Mouse (Mus musculus) hindbrain, embryonic 12.5 days (tissue): ENCODE measurements around the gene Siglece. TPM values are rescaled to one million over a fixed set of nuclear protein-coding genes. Genes with fewer than 3 reads are reported as not detected.
"Not testable (repeated sequence)": the region's sequence is repeated elsewhere in the genome, so short reads cannot be mapped to it uniquely, and the experiment has no call there.

ENCODE experiments used
- ATAC-seq: fragments of 200-750 bp; cut with Nextera tagmentation; 2 replicates; pipeline ENCODE4 v1.8.0; 2017; ENCODE audit warnings: moderate TSS enrichment; ENCODE audit not compliant: low FRiP score
- H3K27ac ChIP-seq: fragments of 300-500 bp; sonication (generic); 2 replicates; pipeline ENCODE4 v1.5.1; 2016; ENCODE audit warnings: mild to moderate bottlenecking
- H3K27me3 ChIP-seq: fragments of 300-500 bp; sonication (generic); 2 replicates; pipeline ENCODE4 v1.6.1; 2016; ENCODE audit warnings: mild to moderate bottlenecking
- H3K36me3 ChIP-seq: fragments of 300-500 bp; sonication (generic); 2 replicates; pipeline ENCODE4 v1.6.1; 2016; ENCODE audit warnings: mild to moderate bottlenecking
- H3K4me1 ChIP-seq: fragments of 300-500 bp; sonication (generic); 2 replicates; pipeline ENCODE4 v1.6.1; 2016
- H3K4me2 ChIP-seq: fragments of 300-500 bp; sonication (generic); replicated peaks from 2 replicates; pipeline ENCODE4 v1.6.1; 2016; ENCODE audit warnings: mild to moderate bottlenecking
- H3K4me3 ChIP-seq: fragments of 300-500 bp; sonication (generic); 2 replicates; pipeline ENCODE4 v1.5.1; 2016; ENCODE audit warnings: mild to moderate bottlenecking
- H3K9ac ChIP-seq: fragments of 300-500 bp; sonication (generic); 2 replicates; pipeline ENCODE4 v1.6.1; 2016; ENCODE audit warnings: mild to moderate bottlenecking, moderate library complexity
- H3K9me3 ChIP-seq: fragments of 300-500 bp; sonication (generic); replicated peaks from 2 replicates; pipeline ENCODE4 v1.6.1; 2016; ENCODE audit warnings: mild to moderate bottlenecking
- WGBS: fragments of 180-500 bp; shearing (Covaris S2); methylation state at CpG from one replicate; pipeline ENCODE4 v1.1.7; 2016; 5-methylcytosine and 5-hydroxymethylcytosine counted together
- polyA plus RNA-seq: library from polyadenylated mRNA; unstranded; fragments of >200 nt; fragmentation: Nextera tagmentation; extraction: Ambion mirVana; gene quantifications from 2 replicates; pipeline ENCODE4 v1.2.1, GENCODE M21; 2016

The Siglece gene
- 0.18 and 0.44 TPM in 2 replicates for polyA plus RNA-seq

DNA sequence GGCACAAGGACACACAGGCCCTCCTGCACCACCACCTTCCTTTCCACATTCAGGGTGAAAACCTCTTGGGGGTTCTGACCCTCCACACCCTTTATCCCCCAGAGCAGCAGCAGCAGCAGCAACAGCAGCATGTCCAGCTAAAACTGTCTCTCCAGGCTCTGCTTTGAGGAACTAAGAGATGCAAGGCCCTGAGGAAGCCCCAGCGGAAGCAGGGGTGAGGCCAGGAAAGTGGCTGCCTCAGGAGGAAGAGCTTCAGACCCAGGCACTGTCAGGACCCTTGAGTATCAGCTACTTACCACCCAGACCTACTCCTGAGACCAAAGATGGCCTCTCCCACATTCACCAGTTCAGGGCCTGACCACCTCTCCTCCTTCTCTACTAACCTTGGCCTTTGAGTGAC lies at the start of gene Siglece:
Gene Siglece, minus strand, starts transcription at position 160 of the 400 bp plus-strand sequence.
- H3K9me3 ChIP-seq: no peaks in the 10 kb centered on the region
- ATAC-seq: no peak
- 73% methylated on average over 1 of the region's 1 CpGs for WGBS

GRCm38 (mm10) chr7:43690118-43690517 lies 30.2 kb upstream of the Siglece start, which contains the start of gene Klk14:
Gene Klk14 (plus strand): TSS chr7:43690418.
- Histone ChIP-seq H3K9me3 (no peaks in the 10 kb centered on the region), H3K4me3 (no peak within 1 kb of the TSS), H3K9ac (no peak within 1 kb of the TSS), H3K4me2 (no peak within 1 kb of the TSS), H3K4me1 (no peaks in the 10 kb centered on the region), H3K27ac (no peak within 1 kb of the TSS), H3K27me3 (no peaks in the 10 kb centered on the region), H3K36me3 (no peaks in the 10 kb centered on the region)
- no peak for ATAC-seq

More for the DNA sequence above, at the start of gene Siglece:
- no peaks in the 10 kb centered on the region for H3K27me3 ChIP-seq
- no peak within 1 kb of the TSS for H3K27ac ChIP-seq
- no peaks in the 10 kb centered on the region for H3K4me1 ChIP-seq
- no peak within 1 kb of the TSS for H3K9ac ChIP-seq
- H3K36me3 ChIP-seq: no peaks in the 10 kb centered on the region
- H3K4me2 ChIP-seq: no peak within 1 kb of the TSS
- no peak within 1 kb of the TSS for H3K4me3 ChIP-seq

- Histone ChIP-seq H3K4me3 (no peak overlapping the region), H3K4me1 (no peaks in the 10 kb centered on the region), H3K9ac (no peak overlapping the region), H3K36me3 (no peaks in the 10 kb centered on the region), H3K27ac (no peak overlapping the region), H3K27me3 (no peaks in the 10 kb centered on the region), H3K9me3 (no peaks in the 10 kb centered on the region), H3K4me2 (no peak overlapping the region)
- ATAC-seq: no peak
- 72% methylated on average over 7 of the region's 7 CpGs for WGBS
Observed at GRCm38 (mm10) chr7:43685088-43685487, 25.1 kb upstream of the Siglece start.

- H3K9me3 ChIP-seq, H3K36me3 ChIP-seq, H3K27me3 ChIP-seq, H3K4me1 ChIP-seq, ATAC-seq, H3K27ac ChIP-seq, H3K4me2 ChIP-seq, H3K4me3 ChIP-seq, H3K9ac ChIP-seq: not testable (repeated sequence)
- WGBS: 31% methylated on average over 1 of the region's 1 CpGs
Observed at GRCm38 (mm10) chr7:43682511-43682910, 22.6 kb upstream of the Siglece start.

- no peak overlapping the region for H3K9ac ChIP-seq
- no peak overlapping the region for H3K4me3 ChIP-seq
- peaks cover 25% of the 10 kb centered on the region for H3K36me3 ChIP-seq
- H3K9me3 ChIP-seq: peaks cover 14% of the 10 kb centered on the region
- no peaks in the 10 kb centered on the region for H3K4me1 ChIP-seq
- H3K27me3 ChIP-seq: no peaks in the 10 kb centered on the region
- no peak overlapping the region for H3K4me2 ChIP-seq
- H3K27ac ChIP-seq: no peak overlapping the region
- WGBS: 22% methylated on average over 5 of the region's 5 CpGs
- ATAC-seq: no peak
Observed at GRCm38 (mm10) chr7:43680960-43681359, 21.0 kb upstream of the Siglece start.

DNA sequence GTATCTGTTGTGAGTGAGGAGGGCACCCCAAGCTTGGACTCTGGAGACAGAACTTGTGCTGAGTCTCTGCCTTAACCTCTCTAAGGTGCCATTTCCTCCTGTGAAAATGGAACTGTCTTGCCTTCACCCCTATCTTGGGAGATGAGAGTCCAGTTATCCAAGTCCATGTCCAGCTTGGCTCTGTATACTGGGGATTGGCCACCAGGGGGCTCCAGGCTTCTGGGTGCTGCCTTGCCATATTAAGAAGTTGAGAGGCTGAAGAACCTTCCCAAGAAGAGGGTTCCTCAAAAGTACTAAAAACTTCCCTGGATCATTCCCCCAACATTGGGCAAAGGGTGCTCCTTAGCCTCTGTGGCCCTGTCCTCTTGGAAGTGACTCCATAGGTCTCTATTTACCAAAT lies 18.6 kb upstream of the Siglece start:
- H3K4me3 ChIP-seq: no peak overlapping the region
- no peak overlapping the region for H3K9ac ChIP-seq
- no peaks in the 10 kb centered on the region for H3K4me1 ChIP-seq
- H3K9me3 ChIP-seq: peaks cover 14% of the 10 kb centered on the region
- H3K27ac ChIP-seq: no peak overlapping the region
- no peak for ATAC-seq
- peaks cover 39% of the 10 kb centered on the region for H3K36me3 ChIP-seq
- no peaks in the 10 kb centered on the region for H3K27me3 ChIP-seq
- no peak overlapping the region for H3K4me2 ChIP-seq

GRCm38 (mm10) chr7:43675091-43675490 lies 15.1 kb upstream of the Siglece start:
- ATAC-seq: no peak
- Histone ChIP-seq H3K9ac (no peak overlapping the region), H3K36me3 (peaks cover 39% of the 10 kb centered on the region), H3K9me3 (peaks cover 14% of the 10 kb centered on the region), H3K4me2 (no peak overlapping the region), H3K4me1 (peaks cover 7% of the 10 kb centered on the region), H3K27me3 (no peaks in the 10 kb centered on the region), H3K27ac (no peak overlapping the region), H3K4me3 (no peak overlapping the region)
- 92% methylated on average over 31 of the region's 32 CpGs for WGBS

DNA sequence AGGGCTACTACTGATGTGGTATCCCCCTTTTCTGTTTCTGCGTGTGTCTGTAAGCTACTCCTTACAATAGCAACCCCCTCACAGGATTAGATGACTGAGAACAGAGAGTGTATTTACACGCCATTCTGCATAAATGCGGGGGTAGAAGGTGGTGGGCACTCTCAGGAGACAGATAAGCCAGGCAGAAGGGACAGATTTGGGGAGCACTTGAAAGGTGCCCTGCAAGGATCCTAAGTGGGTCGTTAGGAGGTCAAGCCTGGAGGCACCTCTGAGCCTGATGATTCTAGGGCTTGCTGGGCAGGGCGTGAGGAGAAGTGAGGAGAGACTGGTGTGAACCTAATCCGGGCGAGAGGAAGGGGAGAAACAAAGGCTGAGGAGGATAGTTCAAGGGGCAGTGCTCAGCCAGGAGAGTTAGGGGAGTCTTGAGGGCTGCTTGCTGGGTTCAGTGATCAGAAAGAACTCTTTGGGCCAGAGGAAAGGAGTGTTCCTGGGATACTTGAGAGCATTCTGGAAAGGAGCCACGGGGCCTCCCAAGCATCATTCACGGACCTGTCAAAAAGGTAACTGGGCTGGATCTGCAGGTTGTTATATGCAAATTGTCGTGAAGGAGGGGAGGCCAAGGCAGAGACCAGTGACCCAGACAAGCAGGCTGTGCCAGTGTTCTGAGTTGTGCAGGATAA lies 12.8 kb upstream of the Siglece start:
- 17% methylated on average over 10 of the region's 10 CpGs for WGBS
- Histone ChIP-seq H3K4me2 (peak overlapping the region; percentile 79), H3K27ac (no peak overlapping the region), H3K36me3 (peaks cover 32% of the 10 kb centered on the region), H3K9me3 (peaks cover 12% of the 10 kb centered on the region), H3K4me3 (peak overlapping the region; percentile 64), H3K9ac (peak overlapping the region; percentile 72), H3K4me1 (peaks cover 7% of the 10 kb centered on the region), H3K27me3 (no peaks in the 10 kb centered on the region)
- ATAC-seq: peak; percentile 2

DNA sequence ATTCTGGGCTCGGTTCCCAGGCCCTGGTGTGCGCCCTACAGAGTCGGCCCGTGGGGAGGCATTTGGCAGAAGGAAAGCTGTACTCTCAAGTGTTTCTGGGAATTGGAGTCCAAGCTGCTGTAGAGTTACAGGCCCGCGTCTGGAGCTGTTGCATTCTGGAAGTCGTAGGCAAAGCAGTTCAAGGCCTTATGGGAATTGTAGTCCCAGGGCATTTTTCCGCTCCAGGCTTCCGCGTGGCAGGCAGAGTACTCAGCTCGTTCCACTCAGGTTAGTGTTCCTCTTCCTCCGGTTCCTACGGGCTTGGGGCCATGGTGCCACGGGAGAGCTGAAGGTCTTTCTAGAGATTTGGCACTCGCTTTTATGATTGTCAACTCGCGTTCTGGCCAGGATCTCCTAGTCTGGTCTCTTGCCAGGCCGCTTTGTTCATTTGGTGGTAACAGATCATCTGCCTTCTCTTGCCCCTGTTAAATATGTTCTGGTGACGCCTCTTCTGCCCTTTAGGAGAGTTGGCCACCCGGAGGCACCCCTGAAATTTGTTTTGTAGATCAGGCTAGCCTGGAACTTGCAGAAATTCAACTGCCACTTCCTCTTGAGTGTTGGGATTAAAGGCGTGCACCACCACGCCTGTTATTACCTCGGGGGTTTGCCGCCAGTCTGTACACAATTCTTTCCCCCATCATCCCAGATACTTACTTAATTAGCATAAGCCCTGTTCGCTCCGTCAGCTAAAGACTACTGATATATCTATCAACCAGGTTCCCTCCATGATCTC lies 12.0 kb upstream of the Siglece start, which contains the start of gene Ctu1:
Gene Ctu1, plus strand, starts transcription at position 208 of the 772 bp plus-strand sequence.
- Histone ChIP-seq H3K4me2 (peak within 1 kb of the TSS; percentile 79), H3K36me3 (peaks cover 25% of the 10 kb centered on the region), H3K27ac (no peak within 1 kb of the TSS), H3K4me3 (peak within 1 kb of the TSS; percentile 64), H3K9ac (peak within 1 kb of the TSS; percentile 72), H3K9me3 (peaks cover 5% of the 10 kb centered on the region), H3K4me1 (peaks cover 7% of the 10 kb centered on the region), H3K27me3 (no peaks in the 10 kb centered on the region)
- ATAC-seq: peak; percentile 96
- under 1% methylated on average over 26 of the region's 26 CpGs for WGBS

GRCm38 (mm10) chr7:43671064-43671808 lies 11.3 kb upstream of the Siglece start:
- Histone ChIP-seq H3K4me1 (peaks cover 7% of the 10 kb centered on the region), H3K4me2 (peak overlapping the region; percentile 79), H3K9me3 (no peaks in the 10 kb centered on the region; the same call in 1 of the 2 replicates), H3K27ac (no peak overlapping the region), H3K9ac (peak overlapping the region; percentile 72), H3K36me3 (peaks cover 17% of the 10 kb centered on the region), H3K27me3 (no peaks in the 10 kb centered on the region), H3K4me3 (peak overlapping the region; percentile 64)
- ATAC-seq: peak; percentile 55
- WGBS: 64% methylated on average over 11 of the region's 11 CpGs

DNA sequence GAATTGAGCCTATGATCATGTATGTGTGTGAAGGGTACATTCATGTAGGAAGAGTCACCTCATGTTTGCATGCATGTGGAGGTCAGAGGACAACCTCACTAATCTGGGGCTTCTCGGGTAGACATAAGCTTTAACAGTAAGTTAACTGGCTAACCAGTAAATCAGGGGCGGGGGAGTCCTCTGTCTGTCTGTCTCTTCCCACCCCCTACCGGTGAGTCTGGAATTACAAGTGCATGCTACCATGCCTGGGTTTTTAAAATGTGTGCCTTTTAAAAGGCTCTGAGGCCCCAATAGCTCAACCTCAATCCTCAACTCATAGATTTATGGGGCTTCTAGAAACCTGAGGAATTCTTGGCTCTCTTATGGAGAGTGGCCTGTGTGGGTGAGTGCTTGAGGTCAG lies 8.6 kb upstream of the Siglece start:
- Histone ChIP-seq H3K9me3 (no peaks in the 10 kb centered on the region), H3K4me2 (no peak overlapping the region), H3K27me3 (no peaks in the 10 kb centered on the region), H3K4me3 (no peak overlapping the region), H3K36me3 (no peaks in the 10 kb centered on the region), H3K27ac (no peak overlapping the region), H3K9ac (no peak overlapping the region), H3K4me1 (peaks cover 7% of the 10 kb centered on the region)
- WGBS: 13% methylated on average over 3 of the region's 3 CpGs
- no peak for ATAC-seq

DNA sequence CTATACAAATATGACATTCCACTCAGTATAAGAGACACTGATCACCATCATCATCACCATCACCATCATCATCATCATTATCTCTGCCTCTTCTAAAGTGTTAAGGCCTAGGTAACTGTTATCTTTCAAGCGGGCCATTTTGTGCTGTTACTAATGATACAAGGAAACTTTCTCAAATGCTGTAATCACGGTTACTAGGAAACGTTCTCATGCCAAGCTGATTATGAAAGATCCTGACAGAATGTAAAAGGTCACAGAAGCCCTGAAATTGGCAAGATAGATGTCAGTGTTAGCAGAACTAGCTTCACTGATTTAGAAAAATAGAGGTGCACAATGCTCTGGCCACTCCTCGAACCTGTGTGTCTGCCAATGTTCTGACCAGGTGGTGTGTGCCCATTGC lies 7.3 kb upstream of the Siglece start:
- 91% methylated on average over 4 of the region's 4 CpGs for WGBS
- H3K27me3 ChIP-seq, H3K9me3 ChIP-seq, H3K4me2 ChIP-seq, H3K4me1 ChIP-seq, H3K4me3 ChIP-seq, H3K27ac ChIP-seq, H3K9ac ChIP-seq, H3K36me3 ChIP-seq, ATAC-seq: not testable (repeated sequence)
